ENCODE assay signal across 8 mouse cellular contexts in the genomic region with DNA sequence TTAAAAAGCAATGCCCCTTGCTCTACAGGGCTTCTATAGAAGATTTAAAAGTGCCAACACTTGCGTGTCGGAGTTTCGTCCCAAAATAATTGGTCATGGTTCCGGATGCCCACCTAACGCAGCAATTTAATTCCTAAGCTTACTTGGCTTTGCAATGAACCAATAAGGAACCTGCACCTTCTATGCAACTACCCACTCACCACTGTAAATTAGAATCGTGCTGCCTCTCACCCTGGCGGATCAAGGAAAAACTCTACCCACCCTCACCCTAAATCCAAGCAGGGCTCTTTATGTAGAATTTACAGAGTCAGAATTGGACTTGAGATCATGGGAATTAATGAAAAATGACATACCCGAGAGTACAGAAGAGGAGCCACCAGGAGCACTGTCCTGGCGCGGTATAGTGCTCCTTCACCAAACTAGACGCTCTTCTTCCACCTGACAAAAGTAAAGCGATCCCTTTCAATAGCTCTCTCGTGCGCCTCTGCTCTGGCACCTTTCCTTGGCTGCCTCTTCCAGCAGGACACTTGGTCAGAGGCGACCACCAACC. TPM values are rescaled to one million over a fixed set of nuclear protein-coding genes. Genes with fewer than 3 reads are reported as not detected.
DNase-seq lines count a peak whose midpoint lies in the region; TF ChIP-seq lines count a peak whose summit lies in the region.

No protein-coding gene starts in this region.

- H3K27ac ChIP-seq in kidney, adult 2 months (ENCODE audit: insufficient read depth, low read depth, low read length): peak overlapping the region; percentile 63
- H3K27ac ChIP-seq in bone marrow, adult 2 months (ENCODE audit: control insufficient read depth, insufficient read depth, low read depth, low read length, poor library complexity): peak overlapping the region; percentile 82

- no peak for TF ChIP-seq CTCF in kidney, adult 2 months (conservative IDR thresholded peaks at IDR 0.05; ENCODE audit: insufficient read depth, insufficient read length, low read depth, low read length)
- TF ChIP-seq CTCF in bone marrow, adult 2 months (IDR thresholded peaks at IDR 0.05; ENCODE audit: control insufficient read depth, insufficient read depth, low read length): no peak

- no peaks in the 10 kb centered on the region for H3K27me3 ChIP-seq in kidney, adult 2 months (replicated peaks; ENCODE audit: control insufficient read depth, insufficient read depth, low read length)
- H3K27me3 ChIP-seq in megakaryocyte, embryonic 14.5 days (replicated peaks): no peaks in the 10 kb centered on the region

- no peak for DNase-seq in kidney, adult 2 months
- DNase-seq in kidney, postnatal 25 days: no peak
- peak; percentile 11 for DNase-seq in heart, postnatal 4 days
- no peak for DNase-seq in retina, embryonic 14.5 days (ENCODE audit: low spot score)
- DNase-seq in adrenal gland, adult 8-10 months: no peak
- no peak for DNase-seq in left cerebral cortex, adult 18-20 months (ENCODE audit: low spot score in 2 of 2)

- WGBS in kidney, adult 2 months: 1% methylated on average over 15 of the region's 15 CpGs
- under 1% methylated on average over 15 of the region's 15 CpGs for WGBS in bone marrow, adult 2 months

- no peaks in the 10 kb centered on the region for H3K9me3 ChIP-seq in megakaryocyte, embryonic 14.5 days

- no peaks in the 10 kb centered on the region; the same call in 1 of the 2 replicates for H3K4me1 ChIP-seq in kidney, adult 2 months (ENCODE audit: control insufficient read depth, insufficient read depth, low read length)
- H3K4me1 ChIP-seq in bone marrow, adult 2 months (ENCODE audit: control insufficient read depth, insufficient read depth, low read length): no peaks in the 10 kb centered on the region
- H3K4me1 ChIP-seq in megakaryocyte, embryonic 14.5 days: peaks cover 46% of the 10 kb centered on the region

- H3K36me3 ChIP-seq in kidney, adult 2 months (ENCODE audit: control insufficient read depth, insufficient read depth, low read length): no peaks in the 10 kb centered on the region
- H3K36me3 ChIP-seq in megakaryocyte, embryonic 14.5 days (replicated peaks; ENCODE audit: low read length): peaks cover 50% of the 10 kb centered on the region

- peak overlapping the region; percentile 79 for H3K4me3 ChIP-seq in kidney, adult 2 months (ENCODE audit: insufficient read depth, low read depth, low read length)
- peak overlapping the region; percentile 92 for H3K4me3 ChIP-seq in bone marrow, adult 2 months (replicated peaks; ENCODE audit: control insufficient read depth, low read depth, low read length)
- peak overlapping the region; percentile 97 for H3K4me3 ChIP-seq in megakaryocyte, embryonic 14.5 days (replicated peaks)

- TF ChIP-seq POLR2A in kidney, adult 2 months (IDR thresholded peaks at IDR 0.05; ENCODE audit: low read depth, low read length): no peak
- TF ChIP-seq POLR2A in bone marrow, adult 2 months (IDR thresholded peaks at IDR 0.05; ENCODE audit: borderline replicate concordance, control insufficient read depth, low read depth, low read length): no peak

RNA-seq across cellular contexts. Expression of gene Ecd, which starts 0.4 kb away (rescaled TPM):
- 21.4 and 22.7 TPM in 2 replicates for polyA plus RNA-seq in kidney, adult 2 months (2012; rRNA removed)
- polyA plus RNA-seq in bone marrow, adult 2 months (2011; ENCODE audit: insufficient read depth, insufficient read length, low replicate concordance, missing spikeins): 11.1 and 18.7 TPM in 2 replicates
- total RNA-seq in heart, postnatal 4 days (2021): 10 to 100 TPM; 33.6 to 35.7 TPM
- 1.1 and 13.8 TPM in 2 replicates for polyA plus RNA-seq in megakaryocyte, embryonic 14.5 days (2012; ENCODE audit: insufficient read depth, low replicate concordance)
- 10 to 100 TPM; 42.8 to 47.6 (median 43.8) TPM for total RNA-seq in adrenal gland, adult 8-10 months (2022)
- 10 to 100 TPM; 32.4 to 39.2 TPM for total RNA-seq in left cerebral cortex, adult 18-20 months (2021)

RNA-seq across cellular contexts. Expression of gene Fam149b, which starts 0.4 kb away (rescaled TPM):
- polyA plus RNA-seq in kidney, adult 2 months (2012; rRNA removed): 38.4 and 39.3 TPM in 2 replicates
- polyA plus RNA-seq in bone marrow, adult 2 months (2011; ENCODE audit: insufficient read depth, insufficient read length, low replicate concordance, missing spikeins): 6.9 and 16.8 TPM in 2 replicates
- total RNA-seq in heart, postnatal 4 days (2021): 10 to 100 TPM; 34.4 to 35.8 TPM
- 13.7 and 15.8 TPM in 2 replicates for polyA plus RNA-seq in megakaryocyte, embryonic 14.5 days (2012; ENCODE audit: insufficient read depth, low replicate concordance)
- total RNA-seq in adrenal gland, adult 8-10 months (2022): 10 to 100 TPM; 32.0 to 42.2 (median 41.0) TPM
- 10 to 100 TPM; 41.9 to 51.4 TPM for total RNA-seq in left cerebral cortex, adult 18-20 months (2021)

RNA-seq across cellular contexts. Expression of gene Dnajc9, which starts 41.2 kb away (rescaled TPM):
- 13.6 and 16.9 TPM in 2 replicates for polyA plus RNA-seq in kidney, adult 2 months (2012; rRNA removed)
- polyA plus RNA-seq in bone marrow, adult 2 months (2011; ENCODE audit: insufficient read depth, insufficient read length, low replicate concordance, missing spikeins): 90.4 and 102 TPM in 2 replicates
- 10 to 100 TPM; 39.7 to 42.5 TPM for total RNA-seq in heart, postnatal 4 days (2021)
- 34.4 and 53.3 TPM in 2 replicates for polyA plus RNA-seq in megakaryocyte, embryonic 14.5 days (2012; ENCODE audit: insufficient read depth, low replicate concordance)
- 10 to 100 TPM; 30.3 to 43.2 (median 34.0) TPM for total RNA-seq in adrenal gland, adult 8-10 months (2022)
- total RNA-seq in left cerebral cortex, adult 18-20 months (2021): 10 to 100 TPM; 29.4 to 32.5 TPM

RNA-seq across cellular contexts. Expression of gene Mrps16, which starts 45.9 kb away (rescaled TPM):
- polyA plus RNA-seq in kidney, adult 2 months (2012; rRNA removed): 59.5 and 63.7 TPM in 2 replicates
- polyA plus RNA-seq in bone marrow, adult 2 months (2011; ENCODE audit: insufficient read depth, insufficient read length, low replicate concordance, missing spikeins): 21.8 and 78.8 TPM in 2 replicates
- 10 to 100 TPM; 68.8 to 70.0 TPM for total RNA-seq in heart, postnatal 4 days (2021)
- polyA plus RNA-seq in megakaryocyte, embryonic 14.5 days (2012; ENCODE audit: insufficient read depth, low replicate concordance): 17.7 and 18.6 TPM in 2 replicates
- total RNA-seq in adrenal gland, adult 8-10 months (2022): 10 to 100 TPM; 56.2 to 74.9 (median 67.5) TPM
- 10 to 100 TPM; 34.1 to 35.1 TPM for total RNA-seq in left cerebral cortex, adult 18-20 months (2021)

RNA-seq across cellular contexts. Expression of gene Nudt13, which starts 53.0 kb away (rescaled TPM):
- polyA plus RNA-seq in kidney, adult 2 months (2012; rRNA removed): 22.4 and 25.4 TPM in 2 replicates
- 9.8 and 16.9 TPM in 2 replicates for polyA plus RNA-seq in bone marrow, adult 2 months (2011; ENCODE audit: insufficient read depth, insufficient read length, low replicate concordance, missing spikeins)
- total RNA-seq in heart, postnatal 4 days (2021): 10 to 100 TPM; 19.7 to 20.3 TPM
- 1.4 and 2.6 TPM in 2 replicates for polyA plus RNA-seq in megakaryocyte, embryonic 14.5 days (2012; ENCODE audit: insufficient read depth, low replicate concordance)
- 10 to 100 TPM; 39.7 to 68.2 (median 53.7) TPM for total RNA-seq in adrenal gland, adult 8-10 months (2022)
- 10 to 100 TPM; 18.4 to 23.4 TPM for total RNA-seq in left cerebral cortex, adult 18-20 months (2021)
